Comparison of ENCODE assay signal across 7 mouse cellular contexts in the genomic region with DNA sequence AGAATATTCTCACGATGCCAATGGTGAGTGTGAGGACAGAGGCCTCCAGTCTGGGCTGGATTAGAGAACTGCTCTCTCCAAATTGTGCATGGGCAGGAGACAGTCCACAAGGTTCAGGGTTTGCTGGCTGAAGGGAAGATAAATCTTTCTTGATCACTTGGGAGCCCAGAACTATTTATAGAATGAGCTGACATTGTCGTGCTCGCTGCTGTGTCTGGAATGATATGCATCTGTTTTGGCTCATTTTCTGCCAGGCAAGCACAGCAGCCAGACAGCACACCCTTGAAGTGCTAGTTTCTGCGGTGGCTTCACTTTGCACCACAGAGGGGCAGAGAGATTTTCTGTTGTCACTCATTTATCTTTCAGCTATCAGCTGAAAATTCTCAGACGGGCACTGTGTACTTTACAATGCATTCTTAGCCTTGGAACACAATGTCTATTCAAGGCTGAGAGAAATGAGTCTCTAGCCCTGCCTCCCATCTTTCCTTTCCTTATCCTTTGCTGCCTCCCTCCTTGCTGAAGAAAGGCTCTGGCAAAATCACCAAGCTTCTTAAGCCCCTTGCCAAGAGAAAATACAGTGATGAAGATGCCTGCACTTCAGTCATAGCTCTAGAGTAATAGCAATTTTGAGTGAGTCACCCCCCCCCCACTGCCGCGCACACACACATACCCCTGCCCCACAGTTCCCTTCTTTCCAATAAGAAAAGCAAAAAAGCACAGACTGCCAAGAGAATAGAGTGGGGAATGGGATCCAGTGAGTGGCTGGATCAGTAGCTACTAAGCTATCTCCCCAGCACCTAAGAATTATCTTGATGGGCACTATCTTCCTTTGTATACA.
DNase-seq lines count a peak whose midpoint lies in the region; ATAC-seq and TF ChIP-seq lines count a peak whose summit lies in the region.

No protein-coding gene starts in this region.

- H3K4me1 ChIP-seq in lung, embryonic 15.5 days = peaks cover 20% of the 10 kb centered on the region
- H3K4me1 ChIP-seq in lung, adult 2 months (ENCODE audit: control insufficient read depth, insufficient read depth, low read length) = no peaks in the 10 kb centered on the region; the same call in 1 of the 2 replicates
- peaks cover 11% of the 10 kb centered on the region for H3K4me1 ChIP-seq in forebrain, postnatal 0 days (ENCODE audit: insufficient read depth)
- H3K4me1 ChIP-seq in intestine, embryonic 16.5 days (ENCODE audit: control insufficient read depth, insufficient read depth, low read length) = peaks cover 10% of the 10 kb centered on the region; the same call in 1 of the 2 replicates
- peaks cover 31% of the 10 kb centered on the region for H3K4me1 ChIP-seq in neural tube, embryonic 13.5 days (replicated peaks)

- TF ChIP-seq POLR2A in lung, adult 2 months (IDR thresholded peaks at IDR 0.05; ENCODE audit: borderline replicate concordance, extremely low read depth, low read depth, low read length) = no peak

- ATAC-seq in lung, embryonic 15.5 days (ENCODE audit: borderline replicate concordance, extremely low read depth, low FRiP score, low TSS enrichment) = peak; percentile 86; the same call in 1 of the 2 replicates
- peak; percentile 78 for ATAC-seq in forebrain, postnatal 0 days
- ATAC-seq in intestine, embryonic 16.5 days = peak; percentile 73
- peak; percentile 54 for ATAC-seq in neural tube, embryonic 13.5 days (ENCODE audit: low read depth)
- ATAC-seq in megakaryocyte, adult 5-6 weeks (ENCODE audit: poor library complexity, severe bottlenecking) = no peak

- WGBS in lung, embryonic 15.5 days = 30% methylated on average over 7 of the region's 7 CpGs
- WGBS in lung, adult 2 months = 46% methylated on average over 7 of the region's 7 CpGs
- WGBS in forebrain, postnatal 0 days = 35% methylated on average over 7 of the region's 7 CpGs
- WGBS in intestine, embryonic 16.5 days = 40% methylated on average over 7 of the region's 7 CpGs
- WGBS in neural tube, embryonic 13.5 days = 37% methylated on average over 7 of the region's 7 CpGs

- H3K9ac ChIP-seq in lung, embryonic 15.5 days = no peak overlapping the region
- H3K9ac ChIP-seq in forebrain, postnatal 0 days = no peak overlapping the region
- H3K9ac ChIP-seq in intestine, embryonic 16.5 days (ENCODE audit: low read depth, low read length) = no peak overlapping the region
- 0 out of 2 replicates have a peak overlapping the region, but pooled peaks have one; percentile 1 for H3K9ac ChIP-seq in neural tube, embryonic 13.5 days

- no peak overlapping the region for H3K4me3 ChIP-seq in lung, embryonic 15.5 days
- H3K4me3 ChIP-seq in lung, adult 2 months (replicated peaks; ENCODE audit: extremely low read depth, low read depth, low read length) = no peak overlapping the region
- no peak overlapping the region for H3K4me3 ChIP-seq in forebrain, postnatal 0 days (ENCODE audit: low read depth, low read length)
- H3K4me3 ChIP-seq in intestine, embryonic 16.5 days (ENCODE audit: low read length) = no peak overlapping the region
- H3K4me3 ChIP-seq in neural tube, embryonic 13.5 days = no peak overlapping the region

- H3K9me3 ChIP-seq in lung, embryonic 15.5 days = no peaks in the 10 kb centered on the region
- no peaks in the 10 kb centered on the region for H3K9me3 ChIP-seq in forebrain, postnatal 0 days (ENCODE audit: low read length)
- no peaks in the 10 kb centered on the region for H3K9me3 ChIP-seq in intestine, embryonic 16.5 days (ENCODE audit: control insufficient read depth, low read length)
- H3K9me3 ChIP-seq in neural tube, embryonic 13.5 days = no peaks in the 10 kb centered on the region

- 0 out of 2 replicates have a peak overlapping the region, but pooled peaks have one; percentile 8 for H3K27ac ChIP-seq in lung, embryonic 15.5 days
- H3K27ac ChIP-seq in forebrain, postnatal 0 days (ENCODE audit: low read depth, low read length) = peak overlapping the region; percentile 64
- peak overlapping the region; percentile 36; the same call in 1 of the 2 replicates for H3K27ac ChIP-seq in intestine, embryonic 16.5 days (ENCODE audit: low read length)
- peak overlapping the region; percentile 78 for H3K27ac ChIP-seq in neural tube, embryonic 13.5 days (replicated peaks)

- H3K4me2 ChIP-seq in lung, embryonic 15.5 days = peak overlapping the region; percentile 7; the same call in 1 of the 2 replicates
- H3K4me2 ChIP-seq in forebrain, postnatal 0 days (ENCODE audit: low read depth) = no peak overlapping the region
- no peak overlapping the region for H3K4me2 ChIP-seq in intestine, embryonic 16.5 days (ENCODE audit: low read depth, low read length)
- H3K4me2 ChIP-seq in neural tube, embryonic 13.5 days = peak overlapping the region; percentile 16; the same call in 1 of the 2 replicates

- H3K27me3 ChIP-seq in lung, embryonic 15.5 days = no peaks in the 10 kb centered on the region
- H3K27me3 ChIP-seq in forebrain, postnatal 0 days (ENCODE audit: insufficient read depth, low read length) = no peaks in the 10 kb centered on the region
- no peaks in the 10 kb centered on the region for H3K27me3 ChIP-seq in intestine, embryonic 16.5 days (replicated peaks; ENCODE audit: control insufficient read depth, insufficient read depth, low read length)
- no peaks in the 10 kb centered on the region for H3K27me3 ChIP-seq in neural tube, embryonic 13.5 days

- no peak for TF ChIP-seq CTCF in lung, adult 2 months (IDR thresholded peaks at IDR 0.05; ENCODE audit: insufficient read depth, low read length)
- TF ChIP-seq CTCF in forebrain, postnatal 0 days (IDR thresholded peaks at IDR 0.05; ENCODE audit: low read depth) = 0 out of 2 replicates have a peak, but pooled peaks have one; percentile 6

- DNase-seq in lung, adult 2 months = no peak
- DNase-seq in forebrain, postnatal 0 days = peak; percentile 61
- no peak for DNase-seq in thymus, postnatal 36 days

- H3K36me3 ChIP-seq in lung, embryonic 15.5 days = 0 out of 2 replicates have a peak, but pooled peaks cover 3% of the 10 kb centered on the region
- H3K36me3 ChIP-seq in forebrain, postnatal 0 days (ENCODE audit: insufficient read depth) = no peaks in the 10 kb centered on the region
- H3K36me3 ChIP-seq in intestine, embryonic 16.5 days (ENCODE audit: control insufficient read depth, insufficient read depth, low read length) = no peaks in the 10 kb centered on the region
- no peaks in the 10 kb centered on the region for H3K36me3 ChIP-seq in neural tube, embryonic 13.5 days

Comparison
In these comparisons a context has a peak if more than half of its experiments do, and no peak if none do; other contexts are left out.
1. H3K27ac ChIP-seq: peak in every context shown above with its lines; median percentile 78 in neural tube, embryonic 13.5 days; 64 in forebrain, postnatal 0 days; 36 in intestine, embryonic 16.5 days; 8 in lung, embryonic 15.5 days.
2. H3K4me2 ChIP-seq: peak in lung, embryonic 15.5 days (single experiment) and neural tube, embryonic 13.5 days (single experiment); none in forebrain, postnatal 0 days (single experiment) and intestine, embryonic 16.5 days (single experiment).